Mouse (Mus musculus) heart, embryonic 11.5 days (tissue): ENCODE measurements around the gene Tmem196. TPM values are rescaled to one million over a fixed set of nuclear protein-coding genes. Genes with fewer than 3 reads are reported as not detected.
"Not testable (repeated sequence)": the region's sequence is repeated elsewhere in the genome, so short reads cannot be mapped to it uniquely, and the experiment has no call there.

Experiments used
- ATAC-seq: fragments of 200-750 bp; cut with Nextera tagmentation; replicated peaks from 2 replicates; pipeline ENCODE4 v1.8.0; 2017; ENCODE audit warnings: moderate library complexity; ENCODE audit not compliant: insufficient number of reproducible peaks, low FRiP score, low TSS enrichment
- H3K27ac ChIP-seq: fragments of 300-500 bp; sonication (generic); 2 replicates; pipeline ENCODE4 v1.5.1; 2014; ENCODE audit warnings: mild to moderate bottlenecking, low read depth, low read length
- H3K27me3 ChIP-seq: fragments of 300-500 bp; sonication (generic); 2 replicates; pipeline ENCODE4 v1.6.1; 2014; ENCODE audit warnings: mild to moderate bottlenecking, low read length, mixed read lengths; ENCODE audit not compliant: control insufficient read depth, insufficient read depth
- H3K36me3 ChIP-seq: fragments of 300-500 bp; sonication (generic); 2 replicates; pipeline ENCODE4 v1.6.1; 2014; ENCODE audit warnings: mild to moderate bottlenecking, low read length, moderate library complexity, mixed read lengths; ENCODE audit not compliant: control insufficient read depth, insufficient read depth
- H3K4me1 ChIP-seq: fragments of 300-500 bp; sonication (generic); 2 replicates; pipeline ENCODE4 v1.6.1; 2014; ENCODE audit warnings: low read length; ENCODE audit not compliant: control insufficient read depth, insufficient read depth
- H3K4me2 ChIP-seq: fragments of 300-500 bp; sonication (generic); 2 replicates; pipeline ENCODE4 v1.6.1; 2014; ENCODE audit warnings: mild to moderate bottlenecking, moderate library complexity
- H3K4me3 ChIP-seq: fragments of 300-500 bp; sonication (generic); 2 replicates; pipeline ENCODE4 v1.5.1; 2014; ENCODE audit warnings: low read depth, low read length
- H3K9ac ChIP-seq: fragments of 300-500 bp; sonication (generic); 2 replicates; pipeline ENCODE4 v1.6.1; 2014; ENCODE audit warnings: mild to moderate bottlenecking, low read depth, low read length, moderate library complexity
- H3K9me3 ChIP-seq: fragments of 300-500 bp; sonication (generic); replicated peaks from 2 replicates; pipeline ENCODE4 v1.6.1; 2016; ENCODE audit warnings: low read length; ENCODE audit not compliant: control insufficient read depth
- WGBS: fragments of 180-500 bp; shearing (Covaris S2); extraction: QIAGEN DNeasy Blood & Tissue Kit; methylation state at CpG from one replicate; pipeline ENCODE4 v1.1.7; 2014; ENCODE audit not compliant: insufficient replicate concordance; 5-methylcytosine and 5-hydroxymethylcytosine counted together
- polyA plus RNA-seq: library from polyadenylated mRNA; unstranded; fragments of >200 nt; fragmentation: Nextera tagmentation; extraction: Ambion mirVana; gene quantifications from 2 replicates; pipeline ENCODE4 v1.2.1, GENCODE M21; 2014

Gene Tmem196
- polyA plus RNA-seq, 1 experiment from 2014 or later, result 0.86 TPM

- Histone ChIP-seq H3K27ac (no peak overlapping the region), H3K9me3 (no peaks in the 10 kb centered on the region), H3K4me1 (no peaks in the 10 kb centered on the region), H3K9ac (no peak overlapping the region), H3K36me3 (no peaks in the 10 kb centered on the region), H3K4me2 (no peak overlapping the region), H3K4me3 (no peak overlapping the region), H3K27me3 (no peaks in the 10 kb centered on the region)
- 76% methylated on average over 4 of the region's 4 CpGs for WGBS
- no peak for ATAC-seq
These were observed 69.1 kb downstream of the Tmem196 start for GRCm38 (mm10) chr12:120014768-120015167.

GRCm38 (mm10) chr12:120015201-120015600, 69.6 kb downstream of the Tmem196 start:
- no peak overlapping the region for H3K4me2 ChIP-seq
- no peaks in the 10 kb centered on the region for H3K4me1 ChIP-seq
- no peak overlapping the region for H3K4me3 ChIP-seq
- 65% methylated on average over 1 of the region's 1 CpGs for WGBS
- ATAC-seq, result no peak
- H3K9me3 ChIP-seq, result no peaks in the 10 kb centered on the region
- no peak overlapping the region for H3K9ac ChIP-seq
- H3K36me3 ChIP-seq, result no peaks in the 10 kb centered on the region
- no peak overlapping the region for H3K27ac ChIP-seq
- no peaks in the 10 kb centered on the region for H3K27me3 ChIP-seq

- not testable (repeated sequence) for H3K9ac ChIP-seq, H3K27me3 ChIP-seq, H3K4me1 ChIP-seq, H3K36me3 ChIP-seq, H3K27ac ChIP-seq, H3K4me2 ChIP-seq, H3K9me3 ChIP-seq, H3K4me3 ChIP-seq, ATAC-seq
- 79% methylated on average over 15 of the region's 15 CpGs for WGBS
These were observed 82.7 kb downstream of the Tmem196 start for GRCm38 (mm10) chr12:120028089-120028959.
